Mouse (Mus musculus): ENCODE measurements at regions not wholly inside any gene's neighbourhood (a gene's known extent, or its start where the extent isn't known, plus 50 kb on each side); places are given as distances from the start of the nearest gene placed in this dataset.

DNA sequence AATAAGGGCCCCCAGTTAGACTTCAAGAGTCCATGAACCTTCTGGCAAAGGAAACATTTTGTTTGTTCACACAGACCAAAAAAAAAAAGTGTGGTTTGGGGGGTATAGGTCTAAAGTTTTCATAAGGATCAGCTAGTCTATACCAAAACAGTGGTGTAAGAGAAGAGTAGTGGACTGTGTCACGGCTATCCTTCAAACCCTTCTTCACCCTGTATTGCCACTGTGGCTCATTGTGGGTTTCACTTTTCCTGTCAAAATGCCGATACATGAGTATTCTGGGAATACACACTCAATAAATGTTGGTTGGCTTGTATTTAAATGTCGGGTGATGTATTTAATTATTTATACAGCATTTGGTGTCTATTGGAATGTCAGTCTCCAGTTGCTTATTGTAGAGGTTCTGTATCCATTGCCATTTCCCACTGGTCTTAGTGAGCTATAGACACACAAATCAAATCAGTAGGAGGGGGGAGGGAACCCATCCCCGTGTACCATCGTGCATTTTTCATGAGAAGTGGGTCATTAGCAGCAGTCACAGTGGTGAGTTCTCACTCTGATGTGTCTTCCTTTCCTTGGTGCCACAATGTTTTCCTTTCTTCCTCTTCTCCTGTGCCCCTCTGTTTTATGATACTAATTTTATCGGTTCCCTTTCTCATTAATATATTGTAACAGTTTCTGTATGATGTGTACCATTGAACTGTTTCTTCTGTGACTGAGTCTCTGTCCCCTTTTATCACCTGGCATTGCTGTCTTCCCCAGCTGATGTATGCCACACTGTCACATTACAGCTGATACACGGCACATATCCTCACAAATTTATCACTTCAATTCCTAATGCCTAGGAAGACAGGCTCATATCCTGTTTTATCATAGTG lies 187.8 kb upstream of the Tsc22d2 start:
- no peak for TF ChIP-seq POLR2A (IDR thresholded peaks at IDR 0.05; ENCODE audit: insufficient read depth, low read depth, low read length)
- no peak for TF ChIP-seq CTCF (IDR thresholded peaks at IDR 0.05)
